Mouse (Mus musculus) adrenal gland (tissue): ENCODE data around the gene Ggn.
"Not testable (repeated sequence)": the region's sequence is repeated elsewhere in the genome, so short reads cannot be mapped to it uniquely, and the experiment has no call there.

Experiments used
- intact Hi-C: fragments of 180-260 bp; cut with DNase I; formaldehyde crosslinking; loops from one replicate; pipeline ENCODE4 v1.15.1; 2025

Ggn gene

DNA sequence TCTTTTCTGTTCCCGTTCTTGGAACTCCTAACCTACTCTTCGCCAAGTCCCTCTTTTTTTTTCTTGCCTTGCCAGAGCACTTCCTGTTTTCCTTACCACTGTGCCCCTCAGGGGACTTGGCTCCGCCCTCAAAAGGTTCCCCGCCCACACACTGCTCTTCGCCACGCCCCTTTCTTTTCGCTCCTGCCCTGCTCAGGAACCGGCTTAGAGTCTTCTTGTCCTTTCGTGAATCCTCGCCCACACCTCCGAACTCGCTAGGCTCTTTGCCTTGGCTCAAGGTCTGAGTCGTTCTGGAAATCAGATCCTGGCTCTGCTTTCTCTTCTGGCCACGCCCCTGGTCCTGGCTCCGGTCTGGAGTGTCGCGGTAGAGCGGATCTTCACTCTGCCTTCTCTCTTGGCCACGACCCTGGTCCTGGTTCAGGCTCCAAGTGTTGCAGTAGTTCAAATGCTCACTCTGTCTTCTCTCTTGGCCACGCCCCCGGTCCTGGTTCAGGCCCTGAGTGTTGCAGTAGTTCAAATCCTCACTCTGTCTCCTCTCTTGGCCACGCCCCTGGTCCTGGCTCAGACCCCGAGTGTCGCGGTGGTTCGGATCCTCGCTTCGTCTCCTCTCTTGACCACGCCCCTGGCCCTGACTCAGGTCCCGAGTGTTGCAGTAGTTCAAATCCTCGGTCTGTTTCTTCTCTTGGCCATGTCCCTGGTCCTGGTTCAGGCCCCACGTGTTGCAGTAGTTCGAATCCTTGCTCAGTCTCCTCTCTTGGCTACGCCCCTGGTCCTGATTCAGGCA lies 41.6 kb downstream of the Ggn start:
- intact Hi-C loops, result no loop called here

DNA sequence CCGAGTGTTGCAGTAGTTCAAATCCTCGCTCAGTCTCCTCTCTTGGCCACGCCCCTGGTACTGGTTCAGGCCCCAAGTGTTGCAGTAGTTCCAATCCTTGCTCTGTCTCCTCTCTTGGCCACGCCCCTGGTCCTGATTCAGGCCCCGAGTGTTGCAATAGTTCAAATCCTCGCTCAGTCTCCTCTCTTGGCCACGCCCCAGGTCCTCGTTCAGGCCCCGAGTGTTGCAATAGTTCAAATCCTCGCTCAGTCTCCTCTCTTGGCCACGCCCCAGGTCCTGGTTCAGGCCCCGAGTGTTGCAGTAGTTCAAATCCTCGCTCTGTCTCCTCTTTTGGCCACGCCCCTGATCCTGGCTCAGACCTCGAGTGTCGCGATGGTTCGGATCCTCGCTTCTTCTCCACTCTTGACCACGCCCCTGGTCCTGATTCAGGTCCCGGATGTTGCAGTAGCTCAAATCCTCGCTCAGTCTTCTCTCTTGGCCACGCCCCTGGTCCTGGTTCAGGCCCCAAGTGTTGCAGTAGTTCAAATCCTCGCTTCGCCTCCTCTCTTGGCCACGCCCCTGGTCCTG lies 42.3 kb downstream of the Ggn start:
- intact Hi-C loops, result no loop called here

DNA sequence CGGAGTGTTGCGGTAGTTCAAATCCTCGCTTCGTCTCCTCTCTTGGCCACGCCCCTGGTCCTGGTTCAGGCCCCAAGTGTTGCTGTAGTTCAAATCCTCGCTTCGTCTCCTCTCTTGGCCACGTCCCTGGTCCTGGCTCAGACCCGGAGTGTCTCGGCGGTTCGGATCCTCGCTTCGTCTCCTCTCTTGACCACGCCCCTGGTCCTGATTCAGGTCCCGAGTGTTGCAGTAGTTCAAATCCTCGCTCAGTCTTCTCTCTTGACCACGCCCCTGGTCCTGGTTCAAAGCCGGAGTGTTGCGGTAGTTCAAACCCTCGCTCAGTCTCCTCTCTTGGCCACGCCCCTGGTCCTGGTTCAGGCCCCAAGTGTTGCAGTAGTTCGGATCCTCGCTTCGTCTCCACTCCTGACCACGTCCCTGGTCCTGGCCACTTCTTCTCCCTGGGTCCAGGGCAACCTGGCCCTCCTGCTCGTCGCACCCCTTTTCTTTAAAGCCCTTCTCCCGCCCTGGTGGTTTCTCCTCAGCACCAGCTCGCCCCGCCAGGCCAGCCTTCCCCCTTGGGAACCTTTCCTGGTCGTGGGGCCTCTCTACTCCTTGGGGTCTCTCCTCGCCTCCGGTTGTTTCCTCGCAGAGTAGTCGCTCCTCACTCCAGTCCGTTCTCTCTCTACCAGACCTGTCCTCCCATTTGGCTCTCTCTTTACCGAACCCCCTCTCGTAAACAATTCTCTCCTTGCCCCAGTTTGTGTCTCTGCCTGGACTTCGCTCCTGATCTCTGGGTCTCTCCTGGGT lies 43.0 kb downstream of the Ggn start:
- intact Hi-C loops, result not testable (repeated sequence)

DNA sequence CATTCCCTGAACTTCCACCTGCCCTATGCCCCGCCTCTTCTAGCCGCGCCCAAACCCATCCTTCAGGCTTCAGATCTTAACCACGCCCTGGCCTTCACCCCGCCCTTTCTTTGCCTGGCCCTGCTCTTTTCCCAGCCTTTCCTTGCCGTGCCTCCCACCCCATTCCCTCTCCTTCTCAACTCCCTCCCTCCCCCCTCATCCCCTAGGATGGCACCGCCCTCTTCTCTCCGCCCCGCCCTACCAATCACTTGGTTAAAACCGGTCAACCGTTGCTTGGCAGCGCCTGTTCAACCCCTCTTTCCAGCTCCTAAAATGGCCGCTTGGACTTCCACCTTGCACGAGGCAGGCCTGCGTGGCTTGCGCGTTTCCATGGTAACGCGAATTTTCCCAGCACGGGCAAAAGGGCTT lies 43.7 kb downstream of the Ggn start, which contains the start of gene Catsperg1:
Catsperg1 (minus strand) TSS at position 361 of the 408 bp plus-strand sequence.
- intact Hi-C loops, result no loop called here

DNA sequence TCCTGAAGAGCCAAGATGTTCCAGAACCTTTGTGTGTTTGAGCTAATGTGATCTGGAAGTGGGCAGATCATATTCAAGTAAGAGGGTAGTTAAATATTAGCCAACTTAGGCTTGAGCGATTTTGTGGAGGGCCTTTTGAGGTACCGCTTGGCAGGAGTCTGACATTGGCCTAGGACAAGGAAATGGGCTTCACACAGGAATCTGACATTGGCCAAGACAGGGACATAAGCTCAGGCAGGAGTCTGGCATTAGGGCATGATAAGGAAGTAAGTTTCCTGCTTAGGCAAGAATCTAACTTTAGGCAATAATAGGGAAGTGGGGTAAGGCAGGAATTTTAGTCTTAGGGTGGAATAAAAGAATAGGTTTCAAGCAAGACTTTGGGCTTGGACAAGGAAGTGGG lies 44.2 kb downstream of the Ggn start:
- intact Hi-C loops, result no loop called here

DNA sequence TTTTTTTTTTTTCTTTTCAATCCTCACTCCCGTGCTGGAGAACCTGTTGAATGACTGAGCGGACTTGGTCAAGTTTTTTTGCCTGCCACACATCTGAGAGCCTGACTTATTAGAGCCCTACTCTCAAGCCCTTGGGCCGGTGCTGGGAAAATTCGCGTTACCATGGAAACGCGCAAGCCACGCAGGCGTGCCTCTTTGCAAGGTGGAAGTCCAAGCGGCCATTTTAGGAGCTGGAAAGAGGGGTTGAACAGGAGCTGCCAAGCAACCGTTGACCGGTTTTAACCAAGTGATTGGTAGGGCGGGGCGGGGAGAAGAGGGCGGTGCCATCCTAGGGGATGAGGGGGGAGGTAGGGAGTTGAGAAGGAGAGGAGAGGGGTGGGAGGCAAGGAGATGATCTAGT lies 44.8 kb downstream of the Ggn start:
- intact Hi-C loops, result no loop called here
